Mouse (Mus musculus): ENCODE results near the gene Uap1l1. TPM values are rescaled to one million over a fixed set of nuclear protein-coding genes. Genes with fewer than 3 reads are reported as not detected.

The Uap1l1 gene
- total and polyA plus RNA-seq, 3 experiments = 7.2 to 8.3 (median 7.9) TPM

- Histone ChIP-seq H3K27ac (no peak overlapping the region; the same call in none of the 2 replicates), H3K4me3 (peak overlapping the region; percentile 58), H3K27me3 (ENCODE audit: control insufficient read depth, insufficient read depth, low read length) (no peaks in the 10 kb centered on the region), H3K9ac (ENCODE audit: low read depth, low read length) (peak overlapping the region; percentile 18; the same call in 1 of the 2 replicates), H3K4me1 (ENCODE audit: control insufficient read depth, insufficient read depth, low read length) (0 out of 2 replicates have a peak, but pooled peaks cover 1% of the 10 kb centered on the region), H3K79me2 (replicated peaks; ENCODE audit: control insufficient read depth, insufficient read depth, low read length) (no peaks in the 10 kb centered on the region), H3K36me3 (ENCODE audit: control insufficient read depth, insufficient read depth, low read length) (no peaks in the 10 kb centered on the region)
- TF ChIP-seq CTCF (IDR thresholded peaks at IDR 0.05) (peak; percentile 72), POLR2A (IDR thresholded peaks at IDR 0.05; ENCODE audit: insufficient read depth, low read depth, low read length) (no peak)
- WGBS = 2% methylated on average over 13 of the region's 13 CpGs
- intact Hi-C loops (cut with DNase I) = loop anchor here (5.0 kb wide), 1 partner anchor 35 kb away; the partner anchor contains the start of gene Uap1l1
- peak; percentile 51 to 66 for DNase-seq
Observed at GRCm38 (mm10) chr2:25402377-25402971, 37.0 kb upstream of the Uap1l1 start.

- peak overlapping the region; percentile 29 for H3K4me3 ChIP-seq
- DNase-seq = peak; percentile 78 to 80
- H3K9ac ChIP-seq (ENCODE audit: low read depth, low read length) = peak overlapping the region; percentile 30
- TF ChIP-seq EP300 (IDR thresholded peaks at IDR 0.05; ENCODE audit: insufficient read depth, low read depth, low read length) (no peak), POLR2A (IDR thresholded peaks at IDR 0.05; ENCODE audit: insufficient read depth, low read depth, low read length) (no peak), CTCF (IDR thresholded peaks at IDR 0.05) (peak; percentile 90)
- H3K36me3 ChIP-seq (ENCODE audit: control insufficient read depth, insufficient read depth, low read length) = no peaks in the 10 kb centered on the region
- no peaks in the 10 kb centered on the region for H3K79me2 ChIP-seq (replicated peaks; ENCODE audit: control insufficient read depth, insufficient read depth, low read length)
- H3K4me1 ChIP-seq (ENCODE audit: control insufficient read depth, insufficient read depth, low read length) = peaks cover 7% of the 10 kb centered on the region
- 4% methylated on average over 17 of the region's 17 CpGs for WGBS
- H3K27ac ChIP-seq = peak overlapping the region; percentile 64
- H3K27me3 ChIP-seq (ENCODE audit: control insufficient read depth, insufficient read depth, low read length) = no peaks in the 10 kb centered on the region
- intact Hi-C loops (cut with DNase I) = loop anchor here (5.0 kb wide), 1 partner anchor 33 kb away; the partner anchor contains the start of gene Uap1l1
Observed at GRCm38 (mm10) chr2:25400764-25401163, 35.3 kb upstream of the Uap1l1 start.

- H3K79me2 ChIP-seq (replicated peaks; ENCODE audit: control insufficient read depth, insufficient read depth, low read length) = no peaks in the 10 kb centered on the region
- peak; percentile 67 to 77 for DNase-seq
- TF ChIP-seq CTCF (IDR thresholded peaks at IDR 0.05) (no peak), POLR2A (IDR thresholded peaks at IDR 0.05; ENCODE audit: insufficient read depth, low read depth, low read length) (peak; percentile 33; the same call in 1 of the 2 replicates)
- H3K9ac ChIP-seq (ENCODE audit: low read depth, low read length) = peak overlapping the region; percentile 30
- peak overlapping the region; percentile 64 for H3K27ac ChIP-seq
- intact Hi-C loops (cut with DNase I) = loop anchor here (5.0 kb wide), 1 partner anchor 33 kb away; the partner anchor contains the start of gene Uap1l1
- peak overlapping the region; percentile 29 for H3K4me3 ChIP-seq
- WGBS = 15% methylated on average over 16 of the region's 16 CpGs
- H3K4me1 ChIP-seq (ENCODE audit: control insufficient read depth, insufficient read depth, low read length) = peaks cover 8% of the 10 kb centered on the region
- no peaks in the 10 kb centered on the region for H3K27me3 ChIP-seq (ENCODE audit: control insufficient read depth, insufficient read depth, low read length)
- H3K36me3 ChIP-seq (ENCODE audit: control insufficient read depth, insufficient read depth, low read length) = no peaks in the 10 kb centered on the region
Observed at GRCm38 (mm10) chr2:25400291-25400690, 34.8 kb upstream of the Uap1l1 start.

GRCm38 (mm10) chr2:25399051-25399450 lies 33.6 kb upstream of the Uap1l1 start, which contains the start of gene Npdc1:
TSS of gene Npdc1 (plus strand) at chr2:25399351.
- Histone ChIP-seq H3K4me1 (ENCODE audit: control insufficient read depth, insufficient read depth, low read length) (peaks cover 9% of the 10 kb centered on the region), H3K27ac (peak within 1 kb of the TSS; percentile 30; the same call in 1 of the 2 replicates), H3K79me2 (replicated peaks; ENCODE audit: control insufficient read depth, insufficient read depth, low read length) (no peaks in the 10 kb centered on the region), H3K27me3 (ENCODE audit: control insufficient read depth, insufficient read depth, low read length) (no peaks in the 10 kb centered on the region), H3K4me3 (no peak within 1 kb of the TSS), H3K36me3 (ENCODE audit: control insufficient read depth, insufficient read depth, low read length) (no peaks in the 10 kb centered on the region), H3K9ac (ENCODE audit: low read depth, low read length) (no peak within 1 kb of the TSS)
- DNase-seq = no peak
- intact Hi-C loops (cut with DNase I) = no loop called here
- TF ChIP-seq CTCF (IDR thresholded peaks at IDR 0.05) (no peak), POLR2A (IDR thresholded peaks at IDR 0.05; ENCODE audit: insufficient read depth, low read depth, low read length) (no peak), EP300 (IDR thresholded peaks at IDR 0.05; ENCODE audit: insufficient read depth, low read depth, low read length) (no peak)
- 60% methylated on average over 8 of the region's 8 CpGs for WGBS

- DNase-seq = no peak
- H3K4me3 ChIP-seq = no peak overlapping the region
- TF ChIP-seq POLR2A (IDR thresholded peaks at IDR 0.05; ENCODE audit: insufficient read depth, low read depth, low read length) = no peak
- TF ChIP-seq CTCF (IDR thresholded peaks at IDR 0.05) = no peak
- TF ChIP-seq EP300 (IDR thresholded peaks at IDR 0.05; ENCODE audit: insufficient read depth, low read depth, low read length) = no peak
- no peaks in the 10 kb centered on the region for H3K36me3 ChIP-seq (ENCODE audit: control insufficient read depth, insufficient read depth, low read length)
- no peaks in the 10 kb centered on the region for H3K27me3 ChIP-seq (ENCODE audit: control insufficient read depth, insufficient read depth, low read length)
- H3K79me2 ChIP-seq (replicated peaks; ENCODE audit: control insufficient read depth, insufficient read depth, low read length) = no peaks in the 10 kb centered on the region
- WGBS = 92% methylated on average over 7 of the region's 7 CpGs
- peaks cover 9% of the 10 kb centered on the region for H3K4me1 ChIP-seq (ENCODE audit: control insufficient read depth, insufficient read depth, low read length)
- intact Hi-C loops (cut with DNase I) = no loop called here
- H3K27ac ChIP-seq = no peak overlapping the region
- H3K9ac ChIP-seq (ENCODE audit: low read depth, low read length) = no peak overlapping the region
Observed at GRCm38 (mm10) chr2:25398065-25398464, 32.6 kb upstream of the Uap1l1 start.

GRCm38 (mm10) chr2:25397010-25397409 lies 31.5 kb upstream of the Uap1l1 start:
- Histone ChIP-seq H3K27ac (peak overlapping the region; percentile 75), H3K79me2 (replicated peaks; ENCODE audit: control insufficient read depth, insufficient read depth, low read length) (no peaks in the 10 kb centered on the region), H3K27me3 (ENCODE audit: control insufficient read depth, insufficient read depth, low read length) (no peaks in the 10 kb centered on the region), H3K36me3 (ENCODE audit: control insufficient read depth, insufficient read depth, low read length) (no peaks in the 10 kb centered on the region), H3K4me1 (ENCODE audit: control insufficient read depth, insufficient read depth, low read length) (peaks cover 8% of the 10 kb centered on the region), H3K9ac (ENCODE audit: low read depth, low read length) (no peak overlapping the region), H3K4me3 (no peak overlapping the region)
- no peak for DNase-seq
- TF ChIP-seq CTCF (IDR thresholded peaks at IDR 0.05) (no peak), POLR2A (IDR thresholded peaks at IDR 0.05; ENCODE audit: insufficient read depth, low read depth, low read length) (no peak), EP300 (IDR thresholded peaks at IDR 0.05; ENCODE audit: insufficient read depth, low read depth, low read length) (no peak)
- intact Hi-C loops (cut with DNase I) = no loop called here
- 86% methylated on average over 1 of the region's 1 CpGs for WGBS
